In genomic region chr8:124990923-124991667, GRCm38 (mm10) we compare ENCODE assay signal across 10 mouse cellular contexts. TPM values are rescaled to one million over a fixed set of nuclear protein-coding genes. Genes with fewer than 3 reads are reported as not detected.
A peak's percentile ranks its signal among the peaks of the same experiment; 100 is the strongest.
DNase-seq lines count a peak whose midpoint lies in the region; ATAC-seq and TF ChIP-seq lines count a peak whose summit lies in the region.
"Had no signal": no experiment of that assay in that cellular context is flagged by ENCODE, and none has a peak within 500 bp of the region (broad histone marks: within the 10 kb centered on the region; RNA-seq: fewer than 3 reads in every experiment).

No protein-coding gene starts in this region.

- DNase-seq in lung, postnatal 14 days: no peak
- peak; percentile 64 for DNase-seq in MN1 (ENCODE audit: low spot score)
- no peak for DNase-seq in liver, postnatal 0 days
- DNase-seq in cerebellum, adult 8-10 months: no peak
- DNase-seq in layer of hippocampus, adult 11-12 months (ENCODE audit: low spot score): no peak
- DNase-seq in right cerebral cortex, postnatal 14 days: no peak
- DNase-seq: cerebellum, adult 11-12 months had no signal

- no peak for TF ChIP-seq EP300 in liver, postnatal 0 days (IDR thresholded peaks at IDR 0.05; ENCODE audit: low read depth)

- ATAC-seq in lung, embryonic 15.5 days (ENCODE audit: borderline replicate concordance, extremely low read depth, low FRiP score, low TSS enrichment): no peak
- no peak for ATAC-seq in hindbrain, embryonic 12.5 days (ENCODE audit: low FRiP score)
- no peak for ATAC-seq in liver, postnatal 0 days
- ATAC-seq: activated CD4-positive, CD25-positive, alpha-beta regulatory T cell, adult 4 months had no signal

- no peak overlapping the region for H3K9ac ChIP-seq in lung, embryonic 15.5 days
- no peak overlapping the region for H3K9ac ChIP-seq in hindbrain, embryonic 12.5 days
- H3K9ac ChIP-seq in liver, postnatal 0 days (replicated peaks): no peak overlapping the region

- H3K36me3 ChIP-seq in lung, embryonic 15.5 days: no peaks in the 10 kb centered on the region
- H3K36me3 ChIP-seq in hindbrain, embryonic 12.5 days: no peaks in the 10 kb centered on the region
- no peaks in the 10 kb centered on the region for H3K36me3 ChIP-seq in liver, postnatal 0 days (replicated peaks; ENCODE audit: insufficient read depth, low read length)

- no peaks in the 10 kb centered on the region for H3K27me3 ChIP-seq in lung, embryonic 15.5 days
- peaks cover 5% of the 10 kb centered on the region for H3K27me3 ChIP-seq in hindbrain, embryonic 12.5 days
- H3K27me3 ChIP-seq in liver, postnatal 0 days (ENCODE audit: insufficient read depth, low read length): no peaks in the 10 kb centered on the region

- no peaks in the 10 kb centered on the region for H3K9me3 ChIP-seq in lung, embryonic 15.5 days
- no peaks in the 10 kb centered on the region for H3K9me3 ChIP-seq in hindbrain, embryonic 12.5 days (replicated peaks)
- H3K9me3 ChIP-seq in liver, postnatal 0 days (ENCODE audit: low read length): no peaks in the 10 kb centered on the region

- H3K4me1 ChIP-seq in lung, embryonic 15.5 days: no peaks in the 10 kb centered on the region
- H3K4me1 ChIP-seq in hindbrain, embryonic 12.5 days: no peaks in the 10 kb centered on the region
- H3K4me1 ChIP-seq in liver, postnatal 0 days (ENCODE audit: insufficient read depth): peaks cover 4% of the 10 kb centered on the region; the same call in 1 of the 2 replicates

- H3K4me3 ChIP-seq in lung, embryonic 15.5 days: peak overlapping the region; percentile 12; the same call in 1 of the 2 replicates
- H3K4me3 ChIP-seq in hindbrain, embryonic 12.5 days: no peak overlapping the region
- H3K4me3 ChIP-seq in liver, postnatal 0 days (ENCODE audit: low read depth, low read length): no peak overlapping the region

- 8% methylated on average over 17 of the region's 17 CpGs for WGBS in lung, embryonic 15.5 days
- 23% methylated on average over 17 of the region's 17 CpGs for WGBS in hindbrain, embryonic 12.5 days
- WGBS in liver, postnatal 0 days (ENCODE audit: insufficient replicate concordance): 11% methylated on average over 17 of the region's 17 CpGs

- peak overlapping the region; percentile 46 for H3K4me2 ChIP-seq in lung, embryonic 15.5 days
- H3K4me2 ChIP-seq in hindbrain, embryonic 12.5 days (replicated peaks): peak overlapping the region; percentile 11; the same call in 1 of the 2 replicates
- peak overlapping the region; percentile 42; the same call in 1 of the 2 replicates for H3K4me2 ChIP-seq in liver, postnatal 0 days (ENCODE audit: low read depth, low read length)

- no peak overlapping the region for H3K27ac ChIP-seq in lung, embryonic 15.5 days
- H3K27ac ChIP-seq in hindbrain, embryonic 12.5 days: no peak overlapping the region
- H3K27ac ChIP-seq in liver, postnatal 0 days (ENCODE audit: low read depth): no peak overlapping the region

- TF ChIP-seq CTCF in liver, postnatal 0 days (IDR thresholded peaks at IDR 0.05; ENCODE audit: low read depth): no peak

RNA-seq across cellular contexts. Expression of gene Tsnax, which starts 21.7 kb away (rescaled TPM):
- polyA plus RNA-seq in lung, embryonic 15.5 days (2015; fragmentation: Nextera tagmentation; extraction: Ambion mirVana): 118 and 123 TPM in 2 replicates
- polyA plus RNA-seq in hindbrain, embryonic 12.5 days (2016; fragmentation: Nextera tagmentation; extraction: Ambion mirVana): 141 and 145 TPM in 2 replicates
- polyA plus RNA-seq in liver, postnatal 0 days (2015; fragmentation: Nextera tagmentation; extraction: Ambion mirVana): 28.2 and 29.5 TPM in 2 replicates

RNA-seq across cellular contexts. Expression of gene Egln1, which starts 42.0 kb away (rescaled TPM):
- 12.0 and 13.3 TPM in 2 replicates for polyA plus RNA-seq in lung, embryonic 15.5 days (2015; fragmentation: Nextera tagmentation; extraction: Ambion mirVana)
- polyA plus RNA-seq in hindbrain, embryonic 12.5 days (2016; fragmentation: Nextera tagmentation; extraction: Ambion mirVana): 17.3 and 17.5 TPM in 2 replicates
- polyA plus RNA-seq in liver, postnatal 0 days (2015; fragmentation: Nextera tagmentation; extraction: Ambion mirVana): 3.2 and 3.3 TPM in 2 replicates
